Mouse (Mus musculus) retina, postnatal 1 day (tissue): ENCODE measurements around the gene Stfa2l1.
"Not testable (repeated sequence)": the region's sequence is repeated elsewhere in the genome, so short reads cannot be mapped to it uniquely, and the experiment has no call there.

Experiments used
- DNase-seq: peaks from one replicate; pipeline ENCODE4 v3.0.0-alpha.2; 2012

Stfa2l1 gene

DNA sequence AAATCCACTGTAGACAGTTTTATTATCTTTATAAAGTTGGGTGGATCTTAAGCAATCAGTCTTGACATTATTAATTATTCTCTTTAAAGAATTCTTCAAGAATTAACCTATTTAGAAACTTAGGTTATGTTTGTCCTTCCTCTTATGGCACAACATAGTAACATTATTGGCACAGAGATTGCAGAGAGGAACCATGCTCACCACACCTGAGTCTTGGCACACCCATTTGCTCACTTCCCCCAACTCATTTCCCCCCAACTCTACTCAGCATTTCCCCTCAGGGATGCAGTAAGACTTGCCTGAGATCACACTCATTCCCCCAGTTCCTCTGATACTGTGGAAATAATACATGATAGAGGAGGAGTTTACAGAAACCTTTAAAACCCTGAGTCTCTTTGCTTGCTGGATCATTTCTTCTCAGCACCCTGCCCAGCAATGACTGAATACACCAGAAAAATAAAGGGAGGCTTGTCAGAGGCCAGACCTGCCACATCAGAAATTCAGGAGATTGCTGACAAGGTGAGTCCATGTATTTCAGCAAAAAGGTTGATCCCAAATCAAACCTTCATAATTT is at the start of gene Stfa2l1:
Gene Stfa2l1 (plus strand): TSS at position 410 of the 574 bp plus-strand sequence.
- no peak for DNase-seq

DNA sequence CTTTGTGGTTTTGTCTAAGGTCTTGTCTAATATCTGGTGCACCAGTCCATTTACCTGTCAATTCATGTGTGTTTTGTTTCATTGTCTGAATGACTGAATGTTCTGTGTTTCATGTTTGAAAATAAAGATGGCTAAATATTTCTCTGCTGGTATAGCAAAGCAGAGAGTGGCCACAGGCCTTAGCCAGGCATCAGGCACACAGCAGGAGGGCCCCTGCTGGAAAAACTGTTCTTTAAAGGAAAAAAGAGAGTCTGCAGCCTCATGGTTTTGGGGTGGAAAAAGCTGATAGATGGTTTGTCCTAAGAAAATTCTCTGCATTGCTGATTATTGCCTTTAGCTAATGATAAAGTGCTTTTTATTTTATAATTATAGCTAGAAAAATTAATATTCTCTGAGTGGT is 45.1 kb upstream of the Stfa2l1 start:
- not testable (repeated sequence) for DNase-seq

DNA sequence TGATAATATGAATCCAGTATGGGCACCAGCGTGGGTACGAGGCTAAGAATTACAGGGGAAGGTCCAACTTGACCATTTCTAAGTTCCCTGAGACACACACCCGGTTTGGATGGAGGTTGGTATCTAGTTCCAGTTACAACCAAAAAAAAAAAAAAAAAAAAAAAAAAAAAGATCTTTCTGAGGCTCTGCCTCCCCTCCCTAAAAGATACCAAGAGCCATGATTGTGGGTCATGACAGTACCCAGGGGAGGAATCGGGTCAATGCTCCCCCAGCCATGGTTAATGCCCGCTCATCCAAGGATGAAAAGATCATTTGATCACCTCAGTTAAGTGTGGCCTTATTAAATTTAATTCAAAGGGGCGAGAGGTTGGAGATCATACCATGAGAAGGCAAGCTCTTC is 40.9 kb upstream of the Stfa2l1 start:
- not testable (repeated sequence) for DNase-seq

DNA sequence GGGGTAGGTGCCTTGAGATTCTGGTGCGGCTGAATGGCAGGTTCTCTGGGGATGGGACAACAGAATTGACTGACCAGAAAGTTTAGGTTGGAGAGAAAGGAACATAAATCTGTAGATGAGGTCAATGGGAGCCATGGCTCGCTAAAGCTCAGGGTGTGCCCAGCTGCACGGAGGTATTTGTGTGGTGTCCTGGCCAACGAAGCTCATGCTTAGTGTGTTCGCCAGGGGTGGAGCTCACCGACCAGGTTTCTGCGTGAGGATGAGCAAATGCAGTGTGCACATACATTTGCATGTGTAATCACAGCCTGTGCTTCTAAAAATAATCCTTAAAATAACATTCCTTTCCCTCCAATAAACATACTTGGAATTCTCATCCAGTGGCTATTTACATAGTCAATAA is 28.5 kb upstream of the Stfa2l1 start:
- no peak for DNase-seq

DNA sequence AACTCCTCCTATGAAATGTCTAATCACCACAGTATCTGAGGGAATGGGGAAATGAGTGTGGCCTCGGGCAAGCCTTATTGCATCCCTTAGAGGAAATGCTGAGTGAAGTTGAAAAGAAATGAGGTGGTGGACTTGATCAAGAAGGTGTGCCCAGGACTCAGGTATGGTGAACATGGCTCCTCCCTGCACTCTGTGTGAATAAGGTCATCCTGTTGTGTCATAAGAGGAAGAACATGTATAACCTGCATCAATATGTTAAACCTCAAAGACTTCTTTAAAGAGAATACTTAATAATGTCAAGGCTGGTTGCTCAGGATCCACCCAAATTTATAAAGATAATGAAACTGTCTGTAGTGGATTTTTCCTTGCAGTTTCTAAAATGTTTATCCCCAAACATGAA is 25.5 kb upstream of the Stfa2l1 start, which contains the start of gene Csta1:
Gene Csta1 (minus strand): TSS at position 101 of the 400 bp plus-strand sequence.
- DNase-seq = no peak

GRCm38 (mm10) chr16:36138201-36138600 is 18.4 kb upstream of the Stfa2l1 start:
- DNase-seq = no peak

- not testable (repeated sequence) for DNase-seq
Measured at GRCm38 (mm10) chr16:36167841-36168240, 11.2 kb downstream of the Stfa2l1 start.

DNA sequence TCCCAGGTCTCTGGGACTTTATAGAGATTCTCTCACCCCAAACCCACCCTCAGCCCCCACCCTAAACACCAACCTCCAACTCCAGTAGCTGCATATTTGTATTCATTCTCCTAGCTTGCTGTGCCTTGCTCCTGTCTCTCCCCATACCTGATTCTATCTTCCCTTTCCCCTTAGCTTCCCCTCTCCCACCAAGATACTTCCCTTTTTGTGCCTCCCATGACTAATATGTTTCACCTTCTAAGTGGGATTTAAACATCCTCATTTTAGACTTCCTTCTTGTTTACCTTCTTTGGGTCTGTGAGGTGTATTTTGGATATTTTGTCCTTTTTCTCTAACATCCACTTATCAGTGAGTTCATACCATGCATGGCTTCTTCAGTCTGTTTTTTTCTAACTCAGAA is 19.5 kb downstream of the Stfa2l1 start:
- no peak for DNase-seq

- no peak for DNase-seq
Measured at GRCm38 (mm10) chr16:36179910-36180309, 23.3 kb downstream of the Stfa2l1 start.

DNA sequence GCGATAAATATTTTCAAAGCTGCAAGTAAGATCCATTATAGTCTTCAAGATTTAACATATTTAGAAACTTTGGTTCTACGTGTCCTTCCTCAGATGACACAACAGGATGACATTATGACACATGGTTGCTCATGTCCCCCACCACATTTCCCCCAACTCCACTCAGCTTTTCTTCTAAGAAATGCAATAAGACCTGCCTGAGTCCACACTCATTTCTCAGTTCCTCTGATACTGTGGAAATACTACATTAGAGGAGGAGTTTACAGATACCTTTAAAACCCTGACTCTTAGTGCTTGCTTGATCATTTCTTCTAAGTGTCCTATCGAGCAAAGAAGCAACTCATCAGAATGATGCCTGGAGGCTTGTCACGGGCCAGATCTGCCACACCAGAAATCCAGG is 27.3 kb downstream of the Stfa2l1 start, which contains the start of gene Gm5483:
Gene Gm5483 (plus strand): TSS at position 301 of the 400 bp plus-strand sequence.
- not testable (repeated sequence) for DNase-seq

DNA sequence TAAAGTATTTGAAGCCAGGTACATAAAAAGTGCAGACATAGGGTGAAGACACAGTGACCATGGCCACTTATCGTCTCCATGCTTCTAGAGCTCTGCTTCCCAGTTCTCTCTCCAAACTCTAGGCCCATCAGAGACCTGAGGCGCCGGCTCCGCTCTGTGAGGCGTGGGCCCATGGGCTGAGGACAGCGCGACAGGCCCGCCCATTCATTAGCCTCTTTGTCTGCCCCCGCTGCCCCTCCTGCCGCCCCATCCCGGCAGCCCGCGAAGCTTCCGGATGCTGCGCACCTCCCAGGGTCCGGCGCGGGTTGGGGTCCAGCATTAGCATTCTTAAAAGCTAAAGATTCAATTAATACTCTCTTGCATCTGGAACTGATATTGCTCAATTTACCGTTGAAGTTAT is 42.6 kb downstream of the Stfa2l1 start:
- DNase-seq = peak; percentile 8

GRCm38 (mm10) chr16:36203846-36204245 is 47.2 kb downstream of the Stfa2l1 start:
- DNase-seq = no peak

GRCm38 (mm10) chr16:36205684-36206083 is 49.1 kb downstream of the Stfa2l1 start:
- DNase-seq = not testable (repeated sequence)

GRCm38 (mm10) chr16:36209967-36210453 is 53.4 kb downstream of the Stfa2l1 start, which contains the start of gene Gm5416:
Gene Gm5416 (plus strand): TSS chr16:36210403.
- no peak for DNase-seq
